Mouse (Mus musculus) liver, embryonic 11.5 days (tissue): ENCODE data around the gene Mblac1. TPM values are rescaled to one million over a fixed set of nuclear protein-coding genes. Genes with fewer than 3 reads are reported as not detected.
A peak's percentile ranks its signal among the peaks of the same experiment; 100 is the strongest.

Experiments used
- ATAC-seq: fragments of 200-750 bp; cut with Nextera tagmentation; replicated peaks from 2 replicates; pipeline ENCODE4 v1.8.0; 2017; ENCODE audit warnings: moderate number of reproducible peaks, mild to moderate bottlenecking, moderate TSS enrichment, moderate library complexity; ENCODE audit not compliant: low FRiP score
- DNase-seq: peaks from one replicate; pipeline ENCODE4 v3.0.0-alpha.2; 2017; ENCODE audit warnings: low spot score
- H3K27ac ChIP-seq: fragments of 300-500 bp; sonication (generic); 2 replicates; pipeline ENCODE4 v1.5.1; 2014; ENCODE audit warnings: mild to moderate bottlenecking, low read depth, low read length, control low read depth
- H3K27me3 ChIP-seq: fragments of 300-500 bp; sonication (generic); replicated peaks from 2 replicates; pipeline ENCODE4 v1.6.1; 2014; ENCODE audit warnings: low read length, mixed read lengths; ENCODE audit not compliant: control insufficient read depth, insufficient read depth
- H3K36me3 ChIP-seq: fragments of 300-500 bp; sonication (generic); 2 replicates; pipeline ENCODE4 v1.6.1; 2014; ENCODE audit warnings: mild to moderate bottlenecking, low read length, moderate library complexity, mixed read lengths; ENCODE audit not compliant: control insufficient read depth, insufficient read depth
- H3K4me1 ChIP-seq: fragments of 300-500 bp; sonication (generic); replicated peaks from 2 replicates; pipeline ENCODE4 v1.6.1; 2014; ENCODE audit warnings: low read length, mixed read lengths; ENCODE audit not compliant: control insufficient read depth, insufficient read depth
- H3K4me2 ChIP-seq: fragments of 300-500 bp; sonication (generic); 2 replicates; pipeline ENCODE4 v1.6.1; 2014; ENCODE audit warnings: mild to moderate bottlenecking, control low read depth, moderate library complexity
- H3K4me3 ChIP-seq: fragments of 300-500 bp; sonication (generic); 2 replicates; pipeline ENCODE4 v1.5.1; 2014; ENCODE audit warnings: low read depth, low read length, control low read depth
- H3K9ac ChIP-seq: fragments of 300-500 bp; sonication (generic); 2 replicates; pipeline ENCODE4 v1.6.1; 2014; ENCODE audit warnings: low read depth, low read length, control low read depth
- H3K9me3 ChIP-seq: fragments of 300-500 bp; sonication (generic); 2 replicates; pipeline ENCODE4 v1.6.1; 2016; ENCODE audit warnings: low read length, inconsistent platforms, mixed read lengths; ENCODE audit not compliant: control insufficient read depth
- WGBS: fragments of 180-500 bp; shearing (Covaris S2); extraction: QIAGEN DNeasy Blood & Tissue Kit; methylation state at CpG from one replicate; pipeline ENCODE4 v1.1.7; 2014; 5-methylcytosine and 5-hydroxymethylcytosine counted together
- microRNA counts: library from miRNA; unstranded; fragments of <30 nt; microRNA quantifications from one replicate; lab custom pipeline; 2015
- microRNA-seq: library from miRNA; unstranded; fragments of <30 nt; microRNA quantifications from one replicate; pipeline ENCODE4, GENCODE M21; 2017; ENCODE audit warnings: borderline number of aligned reads
- polyA plus RNA-seq: library from polyadenylated mRNA; unstranded; fragments of >200 nt; fragmentation: Nextera tagmentation; extraction: Ambion mirVana; gene quantifications from 2 replicates; pipeline ENCODE4 v1.2.1, GENCODE M21; 2014

The Mblac1 gene
- polyA plus RNA-seq, 1 experiment from 2014 or later = 5.8 TPM

- Histone ChIP-seq H3K27me3 (no peaks in the 10 kb centered on the region), H3K4me1 (no peaks in the 10 kb centered on the region), H3K36me3 (no peaks in the 10 kb centered on the region), H3K4me2 (no peak overlapping the region), H3K9me3 (no peaks in the 10 kb centered on the region), H3K27ac (no peak overlapping the region), H3K9ac (no peak overlapping the region), H3K4me3 (no peak overlapping the region)
- DNase-seq = no peak
- WGBS = 59% methylated on average over 4 of the region's 4 CpGs
- ATAC-seq = no peak
Measured at GRCm38 (mm10) chr5:138226491-138226890, 32.4 kb downstream of the Mblac1 start.

- Histone ChIP-seq H3K4me2 (no peak overlapping the region), H3K36me3 (no peaks in the 10 kb centered on the region), H3K9me3 (no peaks in the 10 kb centered on the region), H3K27me3 (no peaks in the 10 kb centered on the region), H3K27ac (no peak overlapping the region), H3K9ac (no peak overlapping the region), H3K4me1 (no peaks in the 10 kb centered on the region), H3K4me3 (no peak overlapping the region)
- ATAC-seq (no peak; the same call in 1 of the 2 replicates), DNase-seq (no peak)
- 31% methylated on average over 2 of the region's 2 CpGs for whole genome bisulfite sequencing
Measured at GRCm38 (mm10) chr5:138227367-138227766, 33.3 kb downstream of the Mblac1 start.

- no peaks in the 10 kb centered on the region for H3K9me3 ChIP-seq
- no peaks in the 10 kb centered on the region for H3K27me3 ChIP-seq
- H3K27ac ChIP-seq = no peak overlapping the region
- no peaks in the 10 kb centered on the region for H3K4me1 ChIP-seq
- no peak overlapping the region for H3K9ac ChIP-seq
- ATAC-seq (no peak), DNase-seq (no peak)
- H3K36me3 ChIP-seq = no peaks in the 10 kb centered on the region
- 32% methylated on average over 3 of the region's 3 CpGs for WGBS
- H3K4me3 ChIP-seq = no peak overlapping the region
- H3K4me2 ChIP-seq = no peak overlapping the region
Measured at GRCm38 (mm10) chr5:138228026-138228425, 33.9 kb downstream of the Mblac1 start.

GRCm38 (mm10) chr5:138229511-138229910 lies 35.4 kb downstream of the Mblac1 start:
- DNase-seq = no peak
- H3K9me3 ChIP-seq = no peaks in the 10 kb centered on the region
- no peak for ATAC-seq
- 89% methylated on average over 3 of the region's 3 CpGs for WGBS
- H3K36me3 ChIP-seq = no peaks in the 10 kb centered on the region
- H3K9ac ChIP-seq = no peak overlapping the region
- H3K27me3 ChIP-seq = no peaks in the 10 kb centered on the region
- H3K4me2 ChIP-seq = no peak overlapping the region
- no peak overlapping the region for H3K27ac ChIP-seq
- no peak overlapping the region for H3K4me3 ChIP-seq
- no peaks in the 10 kb centered on the region for H3K4me1 ChIP-seq

GRCm38 (mm10) chr5:138233778-138234177 lies 39.7 kb downstream of the Mblac1 start:
- no peak for DNase-seq
- Histone ChIP-seq H3K9me3 (no peaks in the 10 kb centered on the region), H3K27ac (no peak overlapping the region), H3K4me1 (no peaks in the 10 kb centered on the region), H3K4me2 (no peak overlapping the region), H3K9ac (no peak overlapping the region), H3K4me3 (no peak overlapping the region), H3K36me3 (no peaks in the 10 kb centered on the region), H3K27me3 (no peaks in the 10 kb centered on the region)
- no peak for ATAC-seq
- WGBS = 88% methylated on average over 2 of the region's 2 CpGs

- Histone ChIP-seq H3K4me2 (no peak overlapping the region), H3K9me3 (no peaks in the 10 kb centered on the region), H3K4me3 (no peak overlapping the region), H3K27me3 (no peaks in the 10 kb centered on the region), H3K4me1 (no peaks in the 10 kb centered on the region), H3K27ac (no peak overlapping the region), H3K9ac (no peak overlapping the region), H3K36me3 (no peaks in the 10 kb centered on the region)
- no peak for DNase-seq
- no peak for ATAC-seq
Measured at GRCm38 (mm10) chr5:138234224-138234623, 40.1 kb downstream of the Mblac1 start.

- Histone ChIP-seq H3K4me3 (no peak overlapping the region), H3K4me2 (no peak overlapping the region), H3K4me1 (no peaks in the 10 kb centered on the region), H3K9me3 (no peaks in the 10 kb centered on the region), H3K27me3 (no peaks in the 10 kb centered on the region), H3K27ac (no peak overlapping the region), H3K36me3 (no peaks in the 10 kb centered on the region), H3K9ac (no peak overlapping the region)
- ATAC-seq (no peak), DNase-seq (no peak)
- 25% methylated on average over 2 of the region's 2 CpGs for WGBS
Measured at GRCm38 (mm10) chr5:138241511-138241910, 47.4 kb downstream of the Mblac1 start.

MicroRNAs within 50 kb of the gene (microRNA counts, 519-probe panel; counts per million panel counts)
- 6,723 counts per million, percentile 83 among the panel's probes with 10 or more counts for microRNA mmu-miR-106b (lab: Ali Mortazavi, UCI)
- microRNA mmu-miR-25 (lab: Ali Mortazavi, UCI) = 7,559 counts per million, percentile 92 among the panel's probes with 10 or more counts
- microRNA mmu-miR-93 (lab: Ali Mortazavi, UCI) = 6,688 counts per million, percentile 82 among the panel's probes with 10 or more counts

Small RNA genes within 50 kb of the gene (microRNA-seq; reads per million reads assigned to microRNA genes)
- gene Mir106b (8,591 reads per million, percentile 93 among the genes with 10 or more reads in this experiment), gene Mir25 (976 reads per million, percentile 71 among the genes with 10 or more reads in this experiment), gene Mir93 (19,114 reads per million, percentile 97 among the genes with 10 or more reads in this experiment)

Other genes starting within 250 kb of the Mblac1 start
- gene Gjc3, start 231.2 kb upstream of the Mblac1 start, polyA plus RNA-seq = 0.14 TPM in 1 of 2 replicates, not detected in the other
- not detected in 2 replicates for gene Azgp1, start 212.8 kb upstream of the Mblac1 start, polyA plus RNA-seq
- gene Smok3a, start 173.1 kb upstream of the Mblac1 start, polyA plus RNA-seq = not detected in 2 replicates
- gene Smok3b, start 172.9 kb upstream of the Mblac1 start, polyA plus RNA-seq = not detected in 2 replicates
- gene Smok3c, start 141.1 kb upstream of the Mblac1 start, polyA plus RNA-seq = not detected in 2 replicates
- gene Zkscan1, start 109.2 kb upstream of the Mblac1 start, polyA plus RNA-seq = 15.8 and 18.0 TPM in 2 replicates
- gene Zscan21, start 77.4 kb upstream of the Mblac1 start, polyA plus RNA-seq = 33.9 TPM in 2 replicates
- 8.0 and 9.0 TPM in 2 replicates for gene Zfp113, start 38.6 kb upstream of the Mblac1 start, polyA plus RNA-seq
- gene Cops6, start 33.2 kb upstream of the Mblac1 start, polyA plus RNA-seq = 251 and 257 TPM in 2 replicates
- 11.3 and 14.2 TPM in 2 replicates for gene Ap4m1, start 22.3 kb upstream of the Mblac1 start, polyA plus RNA-seq
- 308 and 341 TPM in 2 replicates for gene Mcm7, start 21.9 kb upstream of the Mblac1 start, polyA plus RNA-seq
- gene Taf6, start 6.9 kb upstream of the Mblac1 start, polyA plus RNA-seq = 91.9 and 95.0 TPM in 2 replicates
- 36.0 and 38.7 TPM in 2 replicates for gene Cnpy4, start 6.8 kb upstream of the Mblac1 start, polyA plus RNA-seq
- not detected in 2 replicates for gene Nxpe5, start 31.6 kb downstream of the Mblac1 start, polyA plus RNA-seq
- 40.3 and 49.2 TPM in 2 replicates for gene Lamtor4, start 61.2 kb downstream of the Mblac1 start, polyA plus RNA-seq
- gene BC037034, start 69.7 kb downstream of the Mblac1 start, polyA plus RNA-seq = 6.8 and 7.2 TPM in 2 replicates
- 0.60 and 0.96 TPM in 2 replicates for gene Gal3st4, start 78.5 kb downstream of the Mblac1 start, polyA plus RNA-seq
- gene Gm43720, start 85.6 kb downstream of the Mblac1 start, polyA plus RNA-seq = 0.05 and 0.12 TPM in 2 replicates
- gene Gpc2, start 85.7 kb downstream of the Mblac1 start, polyA plus RNA-seq = 1.9 and 2.7 TPM in 2 replicates
- gene Stag3, start 85.9 kb downstream of the Mblac1 start, polyA plus RNA-seq = 7.1 and 8.1 TPM in 2 replicates
- 0.39 and 0.47 TPM in 2 replicates for gene Pvrig, start 147.6 kb downstream of the Mblac1 start, polyA plus RNA-seq
- 16.1 TPM in 2 replicates for gene Zfp157, start 247.2 kb downstream of the Mblac1 start, polyA plus RNA-seq